Mouse (Mus musculus) kidney, postnatal 0 days (tissue): ENCODE results near the gene Rrp1. TPM values are rescaled to one million over a fixed set of nuclear protein-coding genes. Genes with fewer than 3 reads are reported as not detected.

Experiments
- ATAC-seq: fragments of 200-750 bp; cut with Nextera tagmentation; replicated peaks from 2 replicates; pipeline ENCODE4 v1.8.0; 2017; ENCODE audit warnings: low read depth, moderate number of reproducible peaks, moderate TSS enrichment, moderate library complexity; ENCODE audit not compliant: low FRiP score
- DNase-seq: peaks from one replicate; pipeline ENCODE4 v3.0.0-alpha.2; 2016; ENCODE audit warnings: low spot score
- H3K27ac ChIP-seq: fragments of 300-500 bp; sonication (generic); 2 replicates; pipeline ENCODE4 v1.5.1; 2014; ENCODE audit warnings: mild to moderate bottlenecking
- H3K27me3 ChIP-seq: fragments of 300-500 bp; sonication (generic); 2 replicates; pipeline ENCODE4 v1.6.1; 2014; ENCODE audit warnings: low read length, mixed read lengths; ENCODE audit not compliant: insufficient read depth
- H3K36me3 ChIP-seq: fragments of 300-500 bp; sonication (generic); 2 replicates; pipeline ENCODE4 v1.6.1; 2014; ENCODE audit warnings: low read length, mixed read lengths; ENCODE audit not compliant: insufficient read depth
- H3K4me1 ChIP-seq: fragments of 300-500 bp; sonication (generic); replicated peaks from 2 replicates; pipeline ENCODE4 v1.6.1; 2014; ENCODE audit warnings: antibody characterized with exemption, low read length, mixed read lengths; ENCODE audit not compliant: insufficient read depth
- H3K4me2 ChIP-seq: fragments of 300-500 bp; sonication (generic); 2 replicates; pipeline ENCODE4 v1.6.1; 2014; ENCODE audit warnings: mild to moderate bottlenecking, low read length, moderate library complexity, mixed read lengths
- H3K4me3 ChIP-seq: fragments of 300-500 bp; sonication (generic); replicated peaks from 2 replicates; pipeline ENCODE4 v1.5.1; 2014; ENCODE audit warnings: low read depth, low read length
- H3K9ac ChIP-seq: fragments of 300-500 bp; sonication (generic); 2 replicates; pipeline ENCODE4 v1.6.1; 2014; ENCODE audit warnings: low read depth, low read length
- H3K9me3 ChIP-seq: fragments of 300-500 bp; sonication (generic); replicated peaks from 2 replicates; pipeline ENCODE4 v1.6.1; 2016; ENCODE audit warnings: low read length, inconsistent platforms, mixed read lengths
- CTCF ChIP-seq: IDR thresholded peaks from 2 replicates; pipeline ENCODE4 v1.5.1; 2016; ENCODE audit warnings: antibody characterized with exemption, low read depth, mild to moderate bottlenecking, moderate library complexity
- WGBS: fragments of 180-500 bp; shearing (Covaris S2); extraction: QIAGEN DNeasy Blood & Tissue Kit; methylation state at CpG from one replicate; pipeline ENCODE4 v1.1.7; 2014; 5-methylcytosine and 5-hydroxymethylcytosine counted together
- polyA plus RNA-seq: library from polyadenylated mRNA; unstranded; fragments of >200 nt; fragmentation: Nextera tagmentation; extraction: Ambion mirVana; gene quantifications from 2 replicates; pipeline ENCODE4 v1.2.1, GENCODE M21; 2015

Gene Rrp1
- polyA plus RNA-seq, 1 experiment from 2014 or later = 232 TPM

DNA sequence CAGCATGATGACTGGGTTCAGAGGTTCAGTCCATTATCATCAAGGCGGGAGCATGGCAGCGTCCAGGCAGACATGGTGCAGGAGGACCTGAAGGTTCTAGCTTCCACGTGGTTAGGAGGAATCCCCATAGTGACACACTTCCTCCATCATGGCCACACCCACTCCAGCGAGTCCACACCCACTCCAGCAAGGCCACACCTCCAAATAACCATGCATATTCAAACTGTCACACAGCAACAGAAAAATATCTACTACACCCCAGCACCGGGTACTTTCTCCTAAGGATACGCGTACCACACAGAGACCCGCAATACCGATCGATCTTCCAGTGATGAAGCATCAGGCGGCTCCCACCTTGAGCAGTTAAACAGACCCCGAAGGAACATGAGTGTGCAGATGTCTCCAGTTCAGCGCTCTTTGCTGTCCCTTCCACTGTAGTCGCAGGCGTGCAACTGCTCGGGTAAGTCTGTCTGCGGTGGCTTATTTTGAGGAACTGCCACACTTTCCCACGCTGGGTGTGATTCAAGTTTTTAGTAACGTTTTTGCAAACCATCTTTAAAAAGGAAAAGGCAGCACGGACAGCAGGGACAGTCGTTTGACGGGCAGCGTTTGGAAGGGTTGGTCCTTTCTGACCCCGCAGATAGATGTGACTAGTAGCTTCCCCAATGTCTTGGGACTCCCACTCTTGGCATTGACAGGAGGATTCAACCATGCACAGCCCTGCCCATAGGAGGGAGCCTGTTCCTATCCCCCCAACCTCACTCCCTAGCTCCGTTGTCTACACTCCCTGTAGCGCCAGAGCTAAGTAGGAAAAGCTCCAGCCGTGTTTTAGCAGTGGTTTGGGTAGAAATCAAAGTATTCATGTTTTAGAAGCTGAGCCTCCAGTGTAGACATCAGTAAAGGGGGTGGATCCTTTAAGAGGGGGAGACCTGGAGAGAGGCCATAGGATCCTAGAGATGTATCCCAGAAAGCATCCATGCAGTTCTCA lies 39.9 kb downstream of the Rrp1 start:
- Histone ChIP-seq H3K4me2 (no peak overlapping the region), H3K9ac (no peak overlapping the region), H3K27ac (no peak overlapping the region), H3K4me3 (no peak overlapping the region), H3K27me3 (no peaks in the 10 kb centered on the region), H3K4me1 (no peaks in the 10 kb centered on the region), H3K36me3 (no peaks in the 10 kb centered on the region), H3K9me3 (no peaks in the 10 kb centered on the region)
- no peak for DNase-seq
- 64% methylated on average over 27 of the region's 27 CpGs for WGBS
- TF ChIP-seq CTCF = no peak
- ATAC-seq = no peak; the same call in 1 of the 2 replicates

- Histone ChIP-seq H3K4me1 (no peaks in the 10 kb centered on the region; the same call in 1 of the 2 replicates), H3K4me2 (no peak overlapping the region), H3K27ac (no peak overlapping the region), H3K4me3 (no peak overlapping the region), H3K9ac (no peak overlapping the region), H3K9me3 (no peaks in the 10 kb centered on the region), H3K27me3 (no peaks in the 10 kb centered on the region), H3K36me3 (no peaks in the 10 kb centered on the region)
- ATAC-seq (no peak), DNase-seq (no peak)
- WGBS = 72% methylated on average over 6 of the region's 6 CpGs
- no peak for TF ChIP-seq CTCF
Measured at GRCm38 (mm10) chr10:78371746-78372145, 41.1 kb downstream of the Rrp1 start.

DNA sequence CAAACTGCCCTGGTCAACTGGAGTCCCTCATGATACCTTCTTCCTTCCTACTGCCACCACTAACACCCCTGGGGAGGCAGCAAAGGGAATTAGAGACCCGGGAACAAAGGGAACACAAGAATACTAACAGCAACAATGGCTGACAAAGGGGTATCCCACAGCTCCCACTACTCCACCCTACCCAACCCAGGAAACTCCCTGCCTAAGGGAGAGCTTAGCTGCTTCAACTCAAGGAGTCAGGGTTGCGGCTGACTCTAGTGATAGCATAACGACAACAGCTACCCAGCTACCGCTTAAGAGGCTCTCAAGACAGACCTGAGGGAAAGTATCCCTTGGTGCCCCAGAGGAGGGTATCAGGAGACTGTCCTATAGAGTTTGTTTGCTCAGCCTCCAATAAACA lies 45.3 kb downstream of the Rrp1 start:
- H3K9ac ChIP-seq = no peak overlapping the region
- no peak for ATAC-seq
- H3K4me1 ChIP-seq = no peaks in the 10 kb centered on the region; the same call in 1 of the 2 replicates
- no peaks in the 10 kb centered on the region for H3K9me3 ChIP-seq
- no peak for DNase-seq
- H3K27me3 ChIP-seq = no peaks in the 10 kb centered on the region
- H3K4me2 ChIP-seq = no peak overlapping the region
- 69% methylated on average over 4 of the region's 4 CpGs for WGBS
- H3K27ac ChIP-seq = no peak overlapping the region
- TF ChIP-seq CTCF = no peak
- H3K4me3 ChIP-seq = no peak overlapping the region
- H3K36me3 ChIP-seq = no peaks in the 10 kb centered on the region

DNA sequence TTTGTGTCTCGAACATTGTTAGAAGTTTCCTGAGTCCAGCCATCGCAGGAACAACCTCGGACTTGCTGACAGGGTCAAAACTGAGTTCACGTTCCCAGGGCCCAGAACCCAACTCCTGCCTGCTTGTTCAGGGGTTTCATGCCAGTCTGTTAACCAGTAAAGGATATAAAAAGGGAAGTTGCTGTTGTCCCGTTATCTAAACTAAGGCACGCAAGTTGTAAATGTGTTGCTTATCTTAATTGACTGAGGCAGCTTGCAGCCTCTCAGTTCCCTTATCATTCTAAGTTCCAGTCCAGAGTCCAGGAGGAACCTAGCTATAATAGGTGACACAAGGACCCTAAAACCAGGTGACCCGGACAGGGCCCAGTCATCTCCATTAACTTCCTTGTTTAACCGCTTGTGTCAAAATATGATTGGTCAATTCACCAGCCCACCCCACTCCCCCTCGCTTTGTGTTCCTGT lies 46.0 kb downstream of the Rrp1 start:
- no peak overlapping the region for H3K27ac ChIP-seq
- H3K9me3 ChIP-seq = no peaks in the 10 kb centered on the region
- H3K27me3 ChIP-seq = no peaks in the 10 kb centered on the region
- no peak overlapping the region for H3K9ac ChIP-seq
- H3K36me3 ChIP-seq = no peaks in the 10 kb centered on the region
- no peak for TF ChIP-seq CTCF
- no peak overlapping the region for H3K4me2 ChIP-seq
- ATAC-seq (no peak), DNase-seq (no peak)
- WGBS = 53% methylated on average over 9 of the region's 9 CpGs
- no peak overlapping the region for H3K4me3 ChIP-seq
- no peaks in the 10 kb centered on the region; the same call in 1 of the 2 replicates for H3K4me1 ChIP-seq

DNA sequence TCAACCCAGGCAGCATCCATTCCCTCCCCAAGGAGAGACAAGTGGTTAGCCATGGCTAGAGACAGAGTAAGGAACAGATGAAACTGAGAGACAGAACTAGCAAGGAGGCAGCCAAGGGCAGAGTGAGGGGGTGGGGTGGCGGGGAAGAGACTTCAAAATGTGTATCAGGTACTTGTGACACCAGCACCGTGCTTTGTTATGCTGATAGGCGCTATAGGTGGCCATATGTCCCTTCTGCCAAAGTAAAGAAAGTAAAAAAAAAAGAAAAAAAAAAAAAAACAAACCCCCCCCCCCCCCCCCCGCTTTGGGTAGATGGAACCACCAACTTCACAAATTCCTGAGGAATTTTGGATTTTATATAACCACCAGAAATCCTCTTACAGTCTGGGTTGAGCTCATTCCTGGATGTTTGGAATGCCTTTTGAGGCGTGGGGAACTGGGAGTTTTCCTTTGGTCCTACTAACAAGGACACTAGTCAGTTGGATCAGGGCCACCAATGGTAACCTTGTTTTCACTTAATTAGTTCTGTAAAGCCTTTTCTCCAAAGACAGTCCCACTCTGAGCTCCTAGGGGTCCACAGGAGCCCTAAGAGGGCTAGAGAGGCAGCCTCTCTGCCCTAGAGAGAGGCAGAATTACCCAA lies 46.5 kb downstream of the Rrp1 start:
- Histone ChIP-seq H3K4me1 (no peaks in the 10 kb centered on the region; the same call in 1 of the 2 replicates), H3K4me3 (no peak overlapping the region), H3K9ac (no peak overlapping the region), H3K27me3 (no peaks in the 10 kb centered on the region), H3K36me3 (no peaks in the 10 kb centered on the region), H3K9me3 (no peaks in the 10 kb centered on the region), H3K27ac (no peak overlapping the region), H3K4me2 (no peak overlapping the region)
- WGBS = 57% methylated on average over 5 of the region's 5 CpGs
- no peak for ATAC-seq
- TF ChIP-seq CTCF = no peak
- DNase-seq = peak; percentile 34

DNA sequence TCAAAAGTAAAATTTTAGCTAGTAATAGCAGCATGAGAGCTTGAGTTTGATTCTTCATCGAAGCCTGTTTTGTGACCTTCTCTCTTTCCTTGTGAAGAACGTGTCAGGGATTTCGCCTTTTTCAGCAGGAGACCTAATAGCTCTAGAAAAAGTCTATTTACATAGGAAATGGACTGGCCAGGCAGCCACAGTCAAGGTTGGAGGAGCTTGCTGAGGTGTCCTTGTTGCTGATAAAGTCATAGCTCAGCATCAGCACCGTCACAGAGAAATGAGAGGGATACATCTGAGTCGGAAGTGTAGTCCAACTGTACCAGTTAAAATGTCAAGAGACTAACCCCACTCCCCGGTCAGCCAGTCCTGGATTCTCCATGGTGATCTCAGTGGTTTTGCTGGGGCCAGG lies 47.3 kb downstream of the Rrp1 start:
- no peak overlapping the region for H3K27ac ChIP-seq
- H3K9ac ChIP-seq = no peak overlapping the region
- no peak for ATAC-seq

More for the DNA sequence above, 47.3 kb downstream of the Rrp1 start:
- Histone ChIP-seq H3K36me3 (no peaks in the 10 kb centered on the region), H3K27me3 (no peaks in the 10 kb centered on the region), H3K4me1 (no peaks in the 10 kb centered on the region; the same call in 1 of the 2 replicates), H3K4me2 (no peak overlapping the region), H3K9me3 (no peaks in the 10 kb centered on the region), H3K4me3 (no peak overlapping the region)
- 79% methylated on average over 6 of the region's 6 CpGs for WGBS
- DNase-seq = no peak
- TF ChIP-seq CTCF = no peak
